Mouse (Mus musculus): ENCODE measurements at regions not wholly inside any gene's neighbourhood (a gene's known extent, or its start where the extent isn't known, plus 50 kb on each side); places are given as distances from the start of the nearest gene placed in this dataset.
A peak's percentile ranks its signal among the peaks of the same experiment; 100 is the strongest.

- H3K9ac ChIP-seq (replicated peaks; ENCODE audit: low read length, poor library complexity, severe bottlenecking): no peak overlapping the region
- no peak for TF ChIP-seq CTCF (IDR thresholded peaks at IDR 0.05)
- WGBS: 73% methylated on average over 2 of the region's 2 CpGs
- no peak overlapping the region for H3K27ac ChIP-seq (ENCODE audit: low read depth, low read length)
- ATAC-seq (ENCODE audit: low FRiP score) (no peak), DNase-seq (ENCODE audit: low spot score) (no peak)
- H3K9me3 ChIP-seq (ENCODE audit: low read length): no peaks in the 10 kb centered on the region
- H3K4me1 ChIP-seq (ENCODE audit: insufficient read depth, low read length): no peaks in the 10 kb centered on the region
- H3K4me3 ChIP-seq (ENCODE audit: low read depth, low read length): no peak overlapping the region
- no peaks in the 10 kb centered on the region for H3K27me3 ChIP-seq (ENCODE audit: insufficient read depth, low read length)
- no peaks in the 10 kb centered on the region for H3K36me3 ChIP-seq (ENCODE audit: insufficient read depth, low read length)
- H3K4me2 ChIP-seq (ENCODE audit: low read depth, low read length, poor library complexity, severe bottlenecking): no peak overlapping the region
These were observed 598.8 kb downstream of the Rnf144a start for GRCm38 (mm10) chr12:25816248-25816647.

DNA sequence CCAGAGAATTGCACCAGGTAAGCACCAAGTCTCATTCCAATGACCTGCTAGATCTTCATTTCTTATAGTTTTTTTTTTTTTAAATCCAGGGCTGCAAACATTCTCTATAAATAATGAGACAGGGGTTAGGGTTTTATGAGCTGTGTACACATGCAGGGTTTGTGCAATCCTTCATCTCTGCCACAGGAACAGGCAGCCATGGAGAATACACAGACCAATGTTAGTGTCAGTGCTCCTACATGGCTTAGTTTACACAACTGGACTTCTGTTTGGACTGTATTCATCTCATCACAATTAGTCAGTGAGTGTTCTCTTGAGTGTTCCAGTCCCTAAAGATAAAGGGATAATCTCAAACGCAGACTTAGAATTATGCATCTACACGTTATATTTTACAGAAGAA is 620.0 kb downstream of the Rnf144a start:
- Histone ChIP-seq H3K4me1 (ENCODE audit: insufficient read depth, low read length) (no peaks in the 10 kb centered on the region), H3K27ac (ENCODE audit: low read depth, low read length) (no peak overlapping the region), H3K4me3 (ENCODE audit: low read depth, low read length) (no peak overlapping the region), H3K9me3 (ENCODE audit: low read length) (no peaks in the 10 kb centered on the region), H3K27me3 (ENCODE audit: insufficient read depth, low read length) (no peaks in the 10 kb centered on the region), H3K36me3 (ENCODE audit: insufficient read depth, low read length) (no peaks in the 10 kb centered on the region), H3K9ac (replicated peaks; ENCODE audit: low read length, poor library complexity, severe bottlenecking) (no peak overlapping the region), H3K4me2 (ENCODE audit: low read depth, low read length, poor library complexity, severe bottlenecking) (no peak overlapping the region)
- 86% methylated on average over 2 of the region's 2 CpGs for WGBS
- no peak for DNase-seq (ENCODE audit: low spot score)
- no peak for ATAC-seq (ENCODE audit: low FRiP score)
- no peak for TF ChIP-seq CTCF (IDR thresholded peaks at IDR 0.05)

DNA sequence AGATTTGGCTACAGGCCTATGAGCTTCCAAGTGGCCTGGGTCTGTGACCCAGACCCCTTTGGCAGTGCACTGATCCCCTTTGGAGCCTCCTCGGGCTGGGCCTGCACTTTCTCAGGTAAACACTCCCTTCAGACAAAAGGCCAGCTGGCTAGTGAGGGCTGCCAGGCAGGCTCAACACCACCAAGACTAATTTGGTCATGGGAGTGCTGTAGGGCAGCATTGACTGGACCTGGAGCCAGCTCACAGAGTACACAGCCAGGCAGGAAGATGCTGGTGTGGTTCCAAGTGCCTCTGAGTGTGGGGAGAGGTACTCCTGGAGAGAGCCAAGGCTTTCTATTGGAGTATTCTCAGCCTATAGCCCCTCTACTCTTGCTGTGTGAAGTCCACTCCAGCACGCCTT is 620.5 kb downstream of the Rnf144a start:
- no peak overlapping the region for H3K27ac ChIP-seq (ENCODE audit: low read depth, low read length)
- TF ChIP-seq CTCF (IDR thresholded peaks at IDR 0.05): no peak
- H3K36me3 ChIP-seq (ENCODE audit: insufficient read depth, low read length): no peaks in the 10 kb centered on the region
- no peak overlapping the region for H3K9ac ChIP-seq (replicated peaks; ENCODE audit: low read length, poor library complexity, severe bottlenecking)
- H3K27me3 ChIP-seq (ENCODE audit: insufficient read depth, low read length): no peaks in the 10 kb centered on the region
- H3K4me1 ChIP-seq (ENCODE audit: insufficient read depth, low read length): no peaks in the 10 kb centered on the region
- ATAC-seq (ENCODE audit: low FRiP score) (no peak), DNase-seq (ENCODE audit: low spot score) (peak; percentile 66)
- WGBS: 61% methylated on average over 2 of the region's 2 CpGs
- no peak overlapping the region for H3K4me3 ChIP-seq (ENCODE audit: low read depth, low read length)
- H3K4me2 ChIP-seq (ENCODE audit: low read depth, low read length, poor library complexity, severe bottlenecking): no peak overlapping the region
- H3K9me3 ChIP-seq (ENCODE audit: low read length): no peaks in the 10 kb centered on the region

- H3K9me3 ChIP-seq (ENCODE audit: low read length): no peaks in the 10 kb centered on the region
- no peak overlapping the region for H3K4me3 ChIP-seq (ENCODE audit: low read depth, low read length)
- H3K4me1 ChIP-seq (ENCODE audit: insufficient read depth, low read length): no peaks in the 10 kb centered on the region
- H3K4me2 ChIP-seq (ENCODE audit: low read depth, low read length, poor library complexity, severe bottlenecking): no peak overlapping the region
- no peak overlapping the region for H3K27ac ChIP-seq (ENCODE audit: low read depth, low read length)
- TF ChIP-seq CTCF (IDR thresholded peaks at IDR 0.05): no peak
- H3K27me3 ChIP-seq (ENCODE audit: insufficient read depth, low read length): no peaks in the 10 kb centered on the region
- DNase-seq (ENCODE audit: low spot score) (no peak), ATAC-seq (ENCODE audit: low FRiP score) (no peak)
- H3K36me3 ChIP-seq (ENCODE audit: insufficient read depth, low read length): no peaks in the 10 kb centered on the region
- H3K9ac ChIP-seq (replicated peaks; ENCODE audit: low read length, poor library complexity, severe bottlenecking): no peak overlapping the region
- WGBS: 98% methylated on average over 2 of the region's 2 CpGs
These were observed 622.4 kb downstream of the Rnf144a start for GRCm38 (mm10) chr12:25792571-25793075.

GRCm38 (mm10) chr12:25790956-25791355 is 624.1 kb downstream of the Rnf144a start:
- WGBS: 92% methylated on average over 4 of the region's 4 CpGs
- Histone ChIP-seq H3K27ac (ENCODE audit: low read depth, low read length) (no peak overlapping the region), H3K4me3 (ENCODE audit: low read depth, low read length) (no peak overlapping the region), H3K27me3 (ENCODE audit: insufficient read depth, low read length) (no peaks in the 10 kb centered on the region), H3K36me3 (ENCODE audit: insufficient read depth, low read length) (no peaks in the 10 kb centered on the region), H3K9ac (replicated peaks; ENCODE audit: low read length, poor library complexity, severe bottlenecking) (no peak overlapping the region), H3K4me2 (ENCODE audit: low read depth, low read length, poor library complexity, severe bottlenecking) (no peak overlapping the region), H3K4me1 (ENCODE audit: insufficient read depth, low read length) (no peaks in the 10 kb centered on the region; the same call in 1 of the 2 replicates), H3K9me3 (ENCODE audit: low read length) (no peaks in the 10 kb centered on the region)
- ATAC-seq (ENCODE audit: low FRiP score) (no peak), DNase-seq (ENCODE audit: low spot score) (no peak)
- TF ChIP-seq CTCF (IDR thresholded peaks at IDR 0.05): no peak

GRCm38 (mm10) chr12:25785646-25786606 is 629.1 kb downstream of the Rnf144a start:
- Histone ChIP-seq H3K4me2 (ENCODE audit: low read depth, low read length, poor library complexity, severe bottlenecking) (no peak overlapping the region), H3K9ac (replicated peaks; ENCODE audit: low read length, poor library complexity, severe bottlenecking) (no peak overlapping the region), H3K27ac (ENCODE audit: low read depth, low read length) (no peak overlapping the region), H3K4me3 (ENCODE audit: low read depth, low read length) (no peak overlapping the region), H3K9me3 (ENCODE audit: low read length) (no peaks in the 10 kb centered on the region), H3K36me3 (ENCODE audit: insufficient read depth, low read length) (no peaks in the 10 kb centered on the region), H3K27me3 (ENCODE audit: insufficient read depth, low read length) (no peaks in the 10 kb centered on the region), H3K4me1 (ENCODE audit: insufficient read depth, low read length) (no peaks in the 10 kb centered on the region; the same call in 1 of the 2 replicates)
- no peak for ATAC-seq (ENCODE audit: low FRiP score)
- DNase-seq (ENCODE audit: low spot score): peak; percentile 17
- WGBS: 73% methylated on average over 18 of the region's 18 CpGs
- no peak for TF ChIP-seq CTCF (IDR thresholded peaks at IDR 0.05)

Measured in midbrain, postnatal 0 days (tissue).